Mouse (Mus musculus): ENCODE results near the gene Slc6a19. TPM values are rescaled to one million over a fixed set of nuclear protein-coding genes. Genes with fewer than 3 reads are reported as not detected.

The Slc6a19 gene
- total and polyA plus RNA-seq, 3 experiments, result not detected

DNA sequence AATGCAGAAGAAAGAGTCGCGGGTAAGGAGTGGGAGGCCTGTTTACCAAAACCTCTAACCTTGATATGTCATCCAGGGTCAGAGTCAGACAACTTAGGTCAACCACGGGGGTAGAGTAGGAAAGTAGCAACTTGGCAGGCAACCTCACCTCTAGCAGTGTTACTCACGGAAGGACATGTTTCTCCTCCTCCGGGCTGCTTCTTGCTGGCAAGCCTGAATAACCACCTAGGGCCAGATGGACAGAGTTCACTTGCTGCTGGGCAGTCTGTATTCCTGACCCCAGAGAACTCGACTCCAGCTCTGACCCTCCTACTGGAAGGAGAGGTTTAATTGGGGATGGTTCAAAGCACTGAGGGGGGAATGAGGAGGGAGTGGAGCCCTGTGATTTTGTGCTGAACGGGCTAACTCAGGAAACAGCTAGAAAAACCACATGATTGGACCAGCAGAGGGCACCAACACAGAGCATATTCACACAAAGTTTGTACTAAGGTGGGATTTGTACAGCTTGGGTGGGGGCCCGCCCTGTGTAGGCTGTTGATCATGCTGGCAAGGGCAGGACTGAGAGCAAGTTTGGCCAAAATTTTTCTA lies 18.5 kb upstream of the Slc6a19 start:
- Histone ChIP-seq H3K27me3 (ENCODE audit: control insufficient read depth in 1 of 2, insufficient read depth in 2 of 2, low read length in 2 of 2) (no peaks in the 10 kb centered on the region), H3K36me3 (ENCODE audit: control insufficient read depth in 1 of 2, insufficient read depth in 2 of 2, low read length in 2 of 2) (peaks cover 0 to 9% of the 10 kb centered on the region in 2 experiments; a peak in 1 of 4 replicates), H3K9me3 (replicated peaks; ENCODE audit: insufficient read depth, low read length) (no peaks in the 10 kb centered on the region), H3K27ac (ENCODE audit: control insufficient read depth, low read depth, low read length) (no peak overlapping the region), H3K4me1 (ENCODE audit: control insufficient read depth in 1 of 2, insufficient read depth in 2 of 2, low read length in 2 of 2) (peaks cover 0 to 9% of the 10 kb centered on the region in 2 experiments; a peak in 3 of 4 replicates), H3K79me2 (ENCODE audit: control insufficient read depth, insufficient read depth, low read length, poor library complexity) (no peaks in the 10 kb centered on the region), H3K4me3 (ENCODE audit: control insufficient read depth in 1 of 2, insufficient read depth in 1 of 2, low read depth in 2 of 2, low read length in 2 of 2) (no peak overlapping the region), H3K9ac (ENCODE audit: control insufficient read depth, low read depth, low read length, poor library complexity, severe bottlenecking) (no peak overlapping the region)
- TF ChIP-seq RAD21 (IDR thresholded peaks at IDR 0.05; ENCODE audit: low read depth, low read length) (peak; percentile 42), CTCF (IDR thresholded peaks at IDR 0.05 in 2 of 3, conservative IDR thresholded peaks at IDR 0.05 in 1 of 3; ENCODE audit: control insufficient read depth in 1 of 3, insufficient read depth in 1 of 3, low read depth in 2 of 3, low read length in 3 of 3, poor library complexity in 1 of 3, severe bottlenecking in 1 of 3) (peak; percentile 9 to 57 (median 31); a peak in 3 of 6 replicates), SMC3 (IDR thresholded peaks at IDR 0.05; ENCODE audit: low read depth, low read length) (peak; percentile 55), TCF12 (IDR thresholded peaks at IDR 0.05; ENCODE audit: low read depth, low read length) (no peak)
- peak; percentile 29 for DNase-seq (ENCODE audit: low read depth, low spot score)

DNA sequence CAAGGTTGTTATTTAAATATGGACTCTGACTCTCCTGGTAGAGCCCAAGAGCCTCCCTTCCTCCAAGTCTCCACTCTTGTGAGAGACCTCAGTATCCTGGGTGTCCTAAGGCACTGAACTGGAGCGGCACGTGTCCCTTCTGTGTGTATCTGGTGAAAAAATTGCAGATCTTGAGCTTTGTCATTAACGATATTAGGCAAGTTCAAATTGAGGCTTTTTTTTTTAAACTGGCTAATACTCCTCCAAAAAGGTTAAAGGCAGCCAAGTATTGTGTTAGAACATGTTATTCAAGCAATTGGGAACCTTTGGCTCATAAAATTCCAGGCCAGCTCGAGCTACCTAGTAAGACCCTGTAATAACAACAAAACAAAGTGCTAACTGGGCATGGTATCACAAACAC lies 15.6 kb upstream of the Slc6a19 start:
- Histone ChIP-seq H3K9me3 (replicated peaks; ENCODE audit: insufficient read depth, low read length) (no peaks in the 10 kb centered on the region), H3K36me3 (ENCODE audit: control insufficient read depth in 1 of 2, insufficient read depth in 2 of 2, low read length in 2 of 2) (peaks cover 0 to 9% of the 10 kb centered on the region in 2 experiments; a peak in 1 of 4 replicates), H3K4me1 (ENCODE audit: control insufficient read depth in 1 of 2, insufficient read depth in 2 of 2, low read length in 2 of 2) (peaks cover 0 to 9% of the 10 kb centered on the region in 2 experiments; a peak in 3 of 4 replicates), H3K4me3 (ENCODE audit: control insufficient read depth in 1 of 2, insufficient read depth in 1 of 2, low read depth in 2 of 2, low read length in 2 of 2) (no peak overlapping the region), H3K27me3 (ENCODE audit: control insufficient read depth in 1 of 2, insufficient read depth in 2 of 2, low read length in 2 of 2) (no peaks in the 10 kb centered on the region), H3K9ac (ENCODE audit: control insufficient read depth, low read depth, low read length, poor library complexity, severe bottlenecking) (no peak overlapping the region), H3K79me2 (ENCODE audit: control insufficient read depth, insufficient read depth, low read length, poor library complexity) (no peaks in the 10 kb centered on the region), H3K27ac (ENCODE audit: control insufficient read depth, low read depth, low read length) (no peak overlapping the region)
- DNase-seq (ENCODE audit: low read depth, low spot score), result no peak
- TF ChIP-seq ZKSCAN1 (IDR thresholded peaks at IDR 0.05; ENCODE audit: low read depth, low read length), result no peak
- TF ChIP-seq MAX (IDR thresholded peaks at IDR 0.05; ENCODE audit: low read length), result no peak
- TF ChIP-seq SMC3 (IDR thresholded peaks at IDR 0.05; ENCODE audit: low read depth, low read length), result no peak
- no peak for TF ChIP-seq HCFC1 (IDR thresholded peaks at IDR 0.05; ENCODE audit: low read depth, low read length)
- no peak for TF ChIP-seq BHLHE40 (IDR thresholded peaks at IDR 0.05; ENCODE audit: borderline replicate concordance, low read depth, low read length)
- no peak for TF ChIP-seq NELFE (IDR thresholded peaks at IDR 0.05; ENCODE audit: low read depth, low read length)
- TF ChIP-seq ZNF384 (IDR thresholded peaks at IDR 0.05; ENCODE audit: low read depth, low read length), result no peak
- TF ChIP-seq GATA1 (IDR thresholded peaks at IDR 0.05; ENCODE audit: low read depth, low read length), result no peak
- TF ChIP-seq POLR2AphosphoS5 (IDR thresholded peaks at IDR 0.05; ENCODE audit: borderline replicate concordance, low read depth, low read length), result no peak
- TF ChIP-seq RAD21 (IDR thresholded peaks at IDR 0.05; ENCODE audit: low read depth, low read length), result no peak

DNA sequence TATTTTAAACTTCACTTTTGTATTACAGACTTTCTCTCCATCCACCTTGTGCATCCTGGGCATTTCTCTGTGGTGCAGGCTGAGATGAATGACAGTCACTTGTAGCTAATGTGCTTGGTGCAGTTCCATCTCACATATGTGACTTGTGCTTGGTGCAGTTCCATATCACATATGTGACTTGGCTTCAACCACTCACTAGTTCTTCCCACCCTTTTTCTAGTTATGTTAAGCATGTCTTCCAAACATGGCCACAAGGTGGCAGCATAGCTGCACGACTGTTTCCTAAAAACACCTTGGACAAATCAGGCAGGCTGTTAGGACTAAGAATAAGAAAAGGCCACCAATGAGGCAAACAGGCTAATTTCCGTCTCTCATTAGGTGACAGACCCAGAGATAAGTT lies 13.6 kb upstream of the Slc6a19 start:
- peak; percentile 87 for DNase-seq (ENCODE audit: low read depth, low spot score)
- peaks cover 0 to 9% of the 10 kb centered on the region in 2 experiments; a peak in 1 of 4 replicates for H3K36me3 ChIP-seq (ENCODE audit: control insufficient read depth in 1 of 2, insufficient read depth in 2 of 2, low read length in 2 of 2)
- TF ChIP-seq MAX (IDR thresholded peaks at IDR 0.05; ENCODE audit: low read length), result peak; percentile 17; the same call in 1 of the 2 replicates
- TF ChIP-seq USF1 (IDR thresholded peaks at IDR 0.05; ENCODE audit: low read depth, low read length), result no peak
- no peak for TF ChIP-seq GATA1 (IDR thresholded peaks at IDR 0.05; ENCODE audit: low read depth, low read length)
- no peak for TF ChIP-seq SIN3A (IDR thresholded peaks at IDR 0.05; ENCODE audit: low read length)
- no peak for TF ChIP-seq BHLHE40 (IDR thresholded peaks at IDR 0.05; ENCODE audit: borderline replicate concordance, low read depth, low read length)
- TF ChIP-seq MAZ (IDR thresholded peaks at IDR 0.05; ENCODE audit: low read depth, low read length), result no peak
- TF ChIP-seq ZMIZ1 (IDR thresholded peaks at IDR 0.05; ENCODE audit: low read depth, low read length), result no peak
- TF ChIP-seq SMC3 (IDR thresholded peaks at IDR 0.05; ENCODE audit: low read depth, low read length), result peak; percentile 90
- no peak for TF ChIP-seq TCF12 (IDR thresholded peaks at IDR 0.05; ENCODE audit: low read depth, low read length)
- TF ChIP-seq ZC3H11A (IDR thresholded peaks at IDR 0.05; ENCODE audit: low read depth, low read length), result peak; percentile 85
- no peak for TF ChIP-seq UBTF (IDR thresholded peaks at IDR 0.05; ENCODE audit: borderline replicate concordance, insufficient read depth, low read depth, low read length)
- TF ChIP-seq CTCF (IDR thresholded peaks at IDR 0.05 in 2 of 3, conservative IDR thresholded peaks at IDR 0.05 in 1 of 3; ENCODE audit: control insufficient read depth in 1 of 3, insufficient read depth in 1 of 3, low read depth in 2 of 3, low read length in 3 of 3, poor library complexity in 1 of 3, severe bottlenecking in 1 of 3), result peak; percentile 76 to 99 (median 91)
- peak; percentile 95 for TF ChIP-seq RAD21 (IDR thresholded peaks at IDR 0.05; ENCODE audit: low read depth, low read length)

More for the DNA sequence above, 13.6 kb upstream of the Slc6a19 start:
- Histone ChIP-seq H3K9me3 (replicated peaks; ENCODE audit: insufficient read depth, low read length) (no peaks in the 10 kb centered on the region), H3K79me2 (ENCODE audit: control insufficient read depth, insufficient read depth, low read length, poor library complexity) (no peaks in the 10 kb centered on the region), H3K27ac (ENCODE audit: control insufficient read depth, low read depth, low read length) (no peak overlapping the region), H3K27me3 (ENCODE audit: control insufficient read depth in 1 of 2, insufficient read depth in 2 of 2, low read length in 2 of 2) (no peaks in the 10 kb centered on the region; a peak in 1 of 4 replicates), H3K4me3 (ENCODE audit: control insufficient read depth in 1 of 2, insufficient read depth in 1 of 2, low read depth in 2 of 2, low read length in 2 of 2) (no peak overlapping the region), H3K9ac (ENCODE audit: control insufficient read depth, low read depth, low read length, poor library complexity, severe bottlenecking) (no peak overlapping the region), H3K4me1 (ENCODE audit: control insufficient read depth in 1 of 2, insufficient read depth in 2 of 2, low read length in 2 of 2) (peaks cover 0 to 9% of the 10 kb centered on the region in 2 experiments; a peak in 3 of 4 replicates)
